Mouse (Mus musculus) erythroblast, adult 5-6 weeks (primary cell): ENCODE data around the gene Nif3l1. TPM values are rescaled to one million over a fixed set of nuclear protein-coding genes. Genes with fewer than 3 reads are reported as not detected.
A peak's percentile ranks its signal among the peaks of the same experiment; 100 is the strongest.

ENCODE experiments used
- ATAC-seq: replicated peaks from 2 replicates; pipeline ENCODE4 v1.8.0; 2016; ENCODE audit warnings: moderate number of reproducible peaks, mild to moderate bottlenecking, moderate TSS enrichment, inconsistent platforms; ENCODE audit not compliant: poor library complexity, low FRiP score, severe bottlenecking
- total RNA-seq, 2 experiments: library from RNA; stranded (forward) in 1 of 2; stranded (reverse) in 1 of 2; fragments of 150-400 nt in 1 of 2; fragments of 200-764, 138-1000 nt in 1 of 2; gene quantifications; 2 replicates each; pipeline versions ENCODE4 v1.2.3 to v1.2.4; 2015 to 2017; ENCODE audit warnings: low replicate concordance in 2 of 2

The Nif3l1 gene
- total RNA-seq, 2 experiments from 2014 or later: 0.77 to 8.9 TPM

GRCm38 (mm10) chr1:58448396-58448795 is 3.4 kb downstream of the Nif3l1 start:
- no peak for ATAC-seq

- no peak for ATAC-seq
Measured at GRCm38 (mm10) chr1:58454316-58454715, 9.4 kb downstream of the Nif3l1 start.

- no peak for ATAC-seq
Measured at GRCm38 (mm10) chr1:58458175-58458574, 13.2 kb downstream of the Nif3l1 start.

GRCm38 (mm10) chr1:58458867-58459266 is 13.9 kb downstream of the Nif3l1 start:
- ATAC-seq: no peak

GRCm38 (mm10) chr1:58460566-58460965 is 15.6 kb downstream of the Nif3l1 start:
- ATAC-seq: no peak

GRCm38 (mm10) chr1:58463935-58464334 is 19.0 kb downstream of the Nif3l1 start:
- ATAC-seq: no peak

- no peak for ATAC-seq
Measured at GRCm38 (mm10) chr1:58465042-58465441, 20.1 kb downstream of the Nif3l1 start.

- ATAC-seq: no peak
Measured at GRCm38 (mm10) chr1:58465561-58465960, 20.6 kb downstream of the Nif3l1 start.

- no peak for ATAC-seq
Measured at GRCm38 (mm10) chr1:58475662-58476061, 30.7 kb downstream of the Nif3l1 start.

- ATAC-seq: no peak
Measured at GRCm38 (mm10) chr1:58482647-58483046, 37.7 kb downstream of the Nif3l1 start.

GRCm38 (mm10) chr1:58495603-58496002 is 50.7 kb downstream of the Nif3l1 start:
- no peak for ATAC-seq

- no peak for ATAC-seq
Measured at GRCm38 (mm10) chr1:58497678-58498077, 52.7 kb downstream of the Nif3l1 start.

GRCm38 (mm10) chr1:58498758-58499157 is 53.8 kb downstream of the Nif3l1 start:
- ATAC-seq: no peak

- peak; percentile 45 for ATAC-seq
Measured at GRCm38 (mm10) chr1:58503134-58503533, 58.2 kb downstream of the Nif3l1 start.

- ATAC-seq: 0 out of 2 replicates have a peak, but pooled peaks have one; percentile 15
Measured at GRCm38 (mm10) chr1:58503793-58504370, 58.9 kb downstream of the Nif3l1 start.

GRCm38 (mm10) chr1:58504577-58505254 is 59.8 kb downstream of the Nif3l1 start, which contains the start of gene Orc2:
TSS of gene Orc2 (minus strand) at chr1:58505109.
- ATAC-seq: peak; percentile 97

- ATAC-seq: no peak
Measured at GRCm38 (mm10) chr1:58507249-58507648, 62.3 kb downstream of the Nif3l1 start.

Other genes starting within 250 kb of the Nif3l1 start
- gene Aox4, start 234.8 kb upstream of the Nif3l1 start, total RNA-seq (2015; ENCODE audit: low replicate concordance): not detected in 2 replicates
- not detected in 2 replicates for gene Aox4, start 234.8 kb upstream of the Nif3l1 start, total RNA-seq (2017; ENCODE audit: low replicate concordance)
- gene Aox2, start 166.8 kb upstream of the Nif3l1 start, total RNA-seq (2015; ENCODE audit: low replicate concordance): not detected in 2 replicates
- not detected in 2 replicates for gene Aox2, start 166.8 kb upstream of the Nif3l1 start, total RNA-seq (2017; ENCODE audit: low replicate concordance)
- 53.8 and 57.5 TPM in 2 replicates for gene Bzw1, start 52.3 kb upstream of the Nif3l1 start, total RNA-seq (2015; ENCODE audit: low replicate concordance)
- gene Bzw1, start 52.3 kb upstream of the Nif3l1 start, total RNA-seq (2017; ENCODE audit: low replicate concordance): 43.8 and 48.4 TPM in 2 replicates
- 1,350 and 1,470 TPM in 2 replicates for gene Clk1, start 21.1 kb upstream of the Nif3l1 start, total RNA-seq (2015; ENCODE audit: low replicate concordance)
- 1,532 and 1,795 TPM in 2 replicates for gene Clk1, start 21.1 kb upstream of the Nif3l1 start, total RNA-seq (2017; ENCODE audit: low replicate concordance)
- gene Ppil3, start 335 bp downstream of the Nif3l1 start, total RNA-seq (2015; ENCODE audit: low replicate concordance): 15.6 and 18.4 TPM in 2 replicates
- 7.2 and 13.4 TPM in 2 replicates for gene Ppil3, start 335 bp downstream of the Nif3l1 start, total RNA-seq (2017; ENCODE audit: low replicate concordance)
- 9.6 and 9.8 TPM in 2 replicates for gene Orc2, start 60.0 kb downstream of the Nif3l1 start, total RNA-seq (2015; ENCODE audit: low replicate concordance)
- 21.9 and 22.0 TPM in 2 replicates for gene Orc2, start 60.0 kb downstream of the Nif3l1 start, total RNA-seq (2017; ENCODE audit: low replicate concordance)
- 3.8 and 5.4 TPM in 2 replicates for gene Fam126b, start 141.2 kb downstream of the Nif3l1 start, total RNA-seq (2015; ENCODE audit: low replicate concordance)
- 4.7 and 4.9 TPM in 2 replicates for gene Fam126b, start 141.2 kb downstream of the Nif3l1 start, total RNA-seq (2017; ENCODE audit: low replicate concordance)
- 42.4 and 43.4 TPM in 2 replicates for gene Ndufb3, start 141.2 kb downstream of the Nif3l1 start, total RNA-seq (2015; ENCODE audit: low replicate concordance)
- gene Ndufb3, start 141.2 kb downstream of the Nif3l1 start, total RNA-seq (2017; ENCODE audit: low replicate concordance): 8.7 and 18.5 TPM in 2 replicates